Mouse (Mus musculus): Measurements from ENCODE around the gene Kdf1. TPM values are rescaled to one million over a fixed set of nuclear protein-coding genes. Genes with fewer than 3 reads are reported as not detected.

Gene Kdf1
- polyA plus RNA-seq, 1 experiment from 2014 or later, result 0.89 TPM

DNA sequence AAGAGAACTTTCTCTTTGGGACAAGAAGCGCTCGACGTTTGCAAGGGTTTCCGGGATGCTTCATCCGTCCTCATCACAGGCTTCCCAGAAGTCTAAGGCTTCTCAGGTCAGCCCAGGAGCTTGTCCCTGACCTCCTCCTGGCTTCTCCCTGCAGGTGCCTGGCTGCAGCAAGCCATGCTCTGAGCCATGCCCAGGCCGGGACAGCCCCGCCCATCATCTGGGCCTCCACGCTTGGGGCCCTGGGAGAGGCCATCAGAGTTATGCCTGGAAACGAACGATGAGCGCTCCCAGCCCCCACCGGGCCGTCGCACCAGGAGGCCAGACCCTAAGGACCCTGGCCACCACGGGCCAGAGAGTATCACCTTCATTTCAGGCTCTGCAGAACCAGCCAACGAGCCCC lies 9.0 kb downstream of the Kdf1 start:
- Histone ChIP-seq H3K9me3 (ENCODE audit: control insufficient read depth, low read length) (no peaks in the 10 kb centered on the region), H3K36me3 (ENCODE audit: control insufficient read depth, insufficient read depth, low read length) (peaks cover 23% of the 10 kb centered on the region), H3K4me2 (no peak overlapping the region), H3K9ac (ENCODE audit: low read depth, low read length) (no peak overlapping the region), H3K4me1 (replicated peaks; ENCODE audit: control insufficient read depth, insufficient read depth, low read length) (peaks cover 2% of the 10 kb centered on the region; the same call in 1 of the 2 replicates), H3K27me3 (replicated peaks; ENCODE audit: control insufficient read depth, insufficient read depth, low read length) (no peaks in the 10 kb centered on the region), H3K27ac (ENCODE audit: low read depth, low read length) (no peak overlapping the region), H3K4me3 (ENCODE audit: low read depth, low read length) (no peak overlapping the region)
- no peak for ATAC-seq (replicated peaks; ENCODE audit: low FRiP score)
- 69% methylated on average over 16 of the region's 16 CpGs for WGBS
- DNase-seq (ENCODE audit: low spot score), result no peak

DNA sequence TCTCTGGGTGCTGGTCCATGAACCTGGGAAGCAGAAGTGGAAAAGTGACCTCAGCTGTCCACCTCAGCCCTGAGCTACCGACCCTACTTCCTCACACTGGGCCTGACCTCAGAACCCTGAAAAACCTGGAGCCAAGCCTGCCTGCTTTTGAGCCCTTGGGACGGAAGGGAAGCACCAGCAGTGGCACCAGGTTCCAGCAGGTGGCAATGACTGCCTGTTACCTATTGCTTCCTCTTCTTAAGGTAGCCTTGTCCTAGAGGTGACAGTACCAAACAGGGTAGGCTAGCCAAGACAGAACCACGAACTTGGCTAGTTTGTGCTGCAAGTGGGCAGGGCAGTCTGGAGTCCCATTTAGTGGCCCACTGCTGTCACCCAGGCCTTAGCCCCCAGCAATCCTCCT lies 14.0 kb downstream of the Kdf1 start:
- ATAC-seq (replicated peaks; ENCODE audit: low FRiP score), result no peak
- Histone ChIP-seq H3K27me3 (replicated peaks; ENCODE audit: control insufficient read depth, insufficient read depth, low read length) (no peaks in the 10 kb centered on the region), H3K27ac (ENCODE audit: low read depth, low read length) (no peak overlapping the region), H3K4me2 (no peak overlapping the region), H3K9me3 (ENCODE audit: control insufficient read depth, low read length) (no peaks in the 10 kb centered on the region), H3K9ac (ENCODE audit: low read depth, low read length) (no peak overlapping the region), H3K4me3 (ENCODE audit: low read depth, low read length) (no peak overlapping the region), H3K36me3 (ENCODE audit: control insufficient read depth, insufficient read depth, low read length) (peaks cover 49% of the 10 kb centered on the region), H3K4me1 (replicated peaks; ENCODE audit: control insufficient read depth, insufficient read depth, low read length) (peaks cover 2% of the 10 kb centered on the region; the same call in 1 of the 2 replicates)
- DNase-seq (ENCODE audit: low spot score), result no peak
- 83% methylated on average over 3 of the region's 3 CpGs for WGBS

DNA sequence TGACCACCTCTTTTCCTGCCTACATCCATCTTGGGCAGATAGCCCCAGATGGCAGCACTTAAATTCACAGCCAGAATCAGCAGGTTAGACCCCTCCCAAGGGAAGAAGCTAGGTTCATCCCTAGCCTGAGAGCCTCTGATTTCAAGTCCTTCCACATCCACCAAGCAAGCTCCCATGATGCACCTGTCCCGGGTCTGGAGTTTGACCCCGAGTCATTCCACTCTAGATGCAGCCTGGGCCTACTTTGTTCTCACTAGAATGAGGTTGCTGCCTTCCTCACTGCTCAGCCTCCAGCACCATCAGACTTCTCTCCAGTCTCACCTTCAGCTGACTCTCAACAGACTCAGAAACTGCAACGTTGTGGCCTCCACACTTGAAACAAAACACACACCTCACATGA lies 17.3 kb downstream of the Kdf1 start:
- no peak overlapping the region for H3K4me3 ChIP-seq (ENCODE audit: low read depth, low read length)
- H3K27ac ChIP-seq (ENCODE audit: low read depth, low read length), result no peak overlapping the region
- 72% methylated on average over 3 of the region's 3 CpGs for WGBS
- H3K4me1 ChIP-seq (replicated peaks; ENCODE audit: control insufficient read depth, insufficient read depth, low read length), result no peaks in the 10 kb centered on the region
- H3K27me3 ChIP-seq (replicated peaks; ENCODE audit: control insufficient read depth, insufficient read depth, low read length), result no peaks in the 10 kb centered on the region
- ATAC-seq (replicated peaks; ENCODE audit: low FRiP score) (no peak), DNase-seq (ENCODE audit: low spot score) (no peak)
- H3K9ac ChIP-seq (ENCODE audit: low read depth, low read length), result no peak overlapping the region
- H3K9me3 ChIP-seq (ENCODE audit: control insufficient read depth, low read length), result no peaks in the 10 kb centered on the region
- H3K36me3 ChIP-seq (ENCODE audit: control insufficient read depth, insufficient read depth, low read length), result peaks cover 54% of the 10 kb centered on the region
- no peak overlapping the region for H3K4me2 ChIP-seq

DNA sequence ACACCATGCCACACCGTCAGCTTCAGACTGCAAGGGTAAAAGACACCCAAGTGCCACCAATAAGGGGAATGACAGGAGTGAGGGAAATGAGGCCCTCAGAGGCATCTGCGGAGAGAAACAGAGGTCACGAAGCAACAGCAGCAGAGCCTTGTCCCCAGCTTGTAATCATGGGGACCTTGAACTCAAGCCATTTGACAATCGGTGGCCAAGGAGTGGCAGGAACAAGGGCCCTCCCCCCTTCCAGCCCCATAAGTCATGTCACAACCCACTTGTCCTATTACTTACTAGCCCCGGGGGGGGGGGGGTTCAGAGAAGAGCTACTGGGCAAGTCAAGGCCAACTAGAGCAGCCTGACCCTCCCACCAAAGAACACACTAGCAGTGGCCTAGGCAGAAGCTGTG lies 17.9 kb downstream of the Kdf1 start:
- WGBS, result 97% methylated on average over 5 of the region's 5 CpGs
- H3K36me3 ChIP-seq (ENCODE audit: control insufficient read depth, insufficient read depth, low read length), result peaks cover 50% of the 10 kb centered on the region
- ATAC-seq (replicated peaks; ENCODE audit: low FRiP score) (no peak), DNase-seq (ENCODE audit: low spot score) (no peak)
- H3K27ac ChIP-seq (ENCODE audit: low read depth, low read length), result no peak overlapping the region
- no peaks in the 10 kb centered on the region for H3K27me3 ChIP-seq (replicated peaks; ENCODE audit: control insufficient read depth, insufficient read depth, low read length)
- H3K9ac ChIP-seq (ENCODE audit: low read depth, low read length), result no peak overlapping the region
- H3K4me1 ChIP-seq (replicated peaks; ENCODE audit: control insufficient read depth, insufficient read depth, low read length), result no peaks in the 10 kb centered on the region
- no peak overlapping the region for H3K4me3 ChIP-seq (ENCODE audit: low read depth, low read length)
- H3K4me2 ChIP-seq, result no peak overlapping the region
- no peaks in the 10 kb centered on the region for H3K9me3 ChIP-seq (ENCODE audit: control insufficient read depth, low read length)

DNA sequence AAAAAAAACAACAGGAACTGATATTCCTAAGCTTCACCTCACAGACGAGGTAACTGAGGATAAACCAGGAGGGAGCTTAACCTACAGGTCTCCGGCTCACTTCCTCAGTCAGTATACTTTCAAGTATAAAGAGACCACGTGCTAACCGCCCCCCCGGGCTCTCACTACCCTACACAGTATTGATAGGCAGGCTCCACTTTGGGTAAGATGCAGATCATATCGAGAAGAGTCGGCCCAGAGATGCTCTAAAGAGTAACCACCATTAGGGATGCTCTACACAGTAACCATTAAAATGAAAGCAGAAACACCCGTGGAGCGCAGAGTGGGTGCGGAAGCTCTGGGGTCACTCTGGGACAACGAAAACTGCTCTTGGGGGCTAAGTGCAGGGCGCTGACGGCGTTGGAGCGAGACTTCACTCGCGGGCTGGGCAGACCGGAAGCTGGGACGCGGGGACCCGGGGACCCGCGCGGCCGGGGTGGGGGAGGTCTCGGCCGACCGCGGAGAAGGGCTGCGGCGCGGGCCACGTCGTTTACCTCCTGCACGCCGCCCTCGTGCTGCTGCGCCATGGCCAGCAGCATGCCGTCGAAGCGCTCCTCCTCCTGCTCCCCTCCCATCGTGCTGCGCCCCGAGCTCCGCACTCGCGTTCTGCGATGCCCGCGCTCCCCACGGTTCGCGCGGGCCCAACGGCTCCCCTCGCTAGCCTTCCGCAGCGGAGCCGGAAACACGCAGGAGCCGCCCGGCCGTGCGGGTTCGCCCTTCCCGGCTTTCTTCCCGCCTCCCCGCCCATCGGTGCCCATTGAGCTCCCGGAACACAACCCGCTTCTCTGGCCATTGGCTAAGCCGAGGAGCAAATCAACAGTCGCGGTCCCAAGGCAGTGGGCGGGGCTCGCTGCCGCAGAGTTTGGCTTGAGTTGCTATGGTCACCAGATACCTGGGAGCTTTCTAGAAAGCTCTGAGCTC lies 26.8 kb downstream of the Kdf1 start, which contains the start of gene Nudc:
Nudc (minus strand) TSS at position 725 of the 960 bp plus-strand sequence.
- H3K36me3 ChIP-seq (ENCODE audit: control insufficient read depth, insufficient read depth, low read length), result peaks cover 17% of the 10 kb centered on the region
- ATAC-seq (replicated peaks; ENCODE audit: low FRiP score) (peak; percentile 97), DNase-seq (ENCODE audit: low spot score) (peak; percentile 92)
- no peaks in the 10 kb centered on the region for H3K27me3 ChIP-seq (replicated peaks; ENCODE audit: control insufficient read depth, insufficient read depth, low read length)
- H3K4me3 ChIP-seq (ENCODE audit: low read depth, low read length), result peak within 1 kb of the TSS; percentile 90
- peak within 1 kb of the TSS; percentile 80 for H3K9ac ChIP-seq (ENCODE audit: low read depth, low read length)
- under 1% methylated on average over 69 of the region's 77 CpGs for WGBS
- H3K27ac ChIP-seq (ENCODE audit: low read depth, low read length), result peak within 1 kb of the TSS; percentile 72
- no peaks in the 10 kb centered on the region for H3K9me3 ChIP-seq (ENCODE audit: control insufficient read depth, low read length)
- peaks cover 16% of the 10 kb centered on the region for H3K4me1 ChIP-seq (replicated peaks; ENCODE audit: control insufficient read depth, insufficient read depth, low read length)
- peak within 1 kb of the TSS; percentile 96 for H3K4me2 ChIP-seq

DNA sequence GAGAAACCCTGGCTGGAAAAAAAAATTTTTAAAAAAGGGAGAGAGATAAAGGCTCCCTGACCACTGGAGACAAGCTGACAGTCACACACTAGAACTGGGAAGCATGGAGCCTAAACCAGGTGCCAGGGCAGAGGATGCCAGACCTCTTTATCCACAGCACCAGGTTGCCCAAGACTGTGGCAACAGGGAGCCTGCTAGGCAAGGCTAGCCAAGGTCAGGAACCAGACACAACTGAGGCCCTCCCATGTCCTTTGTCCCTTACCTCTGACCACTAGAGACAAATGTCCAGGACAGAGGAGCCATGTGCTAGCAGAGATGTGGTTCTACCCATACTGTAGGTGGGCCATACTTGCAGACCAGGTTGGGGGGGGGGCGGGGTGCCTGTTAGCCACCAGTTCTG lies 33.3 kb downstream of the Kdf1 start:
- ATAC-seq (replicated peaks; ENCODE audit: low FRiP score) (no peak), DNase-seq (ENCODE audit: low spot score) (no peak)
- 73% methylated on average over 1 of the region's 1 CpGs for WGBS
- Histone ChIP-seq H3K4me2 (no peak overlapping the region), H3K27ac (ENCODE audit: low read depth, low read length) (no peak overlapping the region), H3K9ac (ENCODE audit: low read depth, low read length) (no peak overlapping the region), H3K4me3 (ENCODE audit: low read depth, low read length) (no peak overlapping the region), H3K27me3 (replicated peaks; ENCODE audit: control insufficient read depth, insufficient read depth, low read length) (peaks cover 4% of the 10 kb centered on the region; the same call in 1 of the 2 replicates), H3K36me3 (ENCODE audit: control insufficient read depth, insufficient read depth, low read length) (no peaks in the 10 kb centered on the region), H3K9me3 (ENCODE audit: control insufficient read depth, low read length) (no peaks in the 10 kb centered on the region), H3K4me1 (replicated peaks; ENCODE audit: control insufficient read depth, insufficient read depth, low read length) (peaks cover 13% of the 10 kb centered on the region)

DNA sequence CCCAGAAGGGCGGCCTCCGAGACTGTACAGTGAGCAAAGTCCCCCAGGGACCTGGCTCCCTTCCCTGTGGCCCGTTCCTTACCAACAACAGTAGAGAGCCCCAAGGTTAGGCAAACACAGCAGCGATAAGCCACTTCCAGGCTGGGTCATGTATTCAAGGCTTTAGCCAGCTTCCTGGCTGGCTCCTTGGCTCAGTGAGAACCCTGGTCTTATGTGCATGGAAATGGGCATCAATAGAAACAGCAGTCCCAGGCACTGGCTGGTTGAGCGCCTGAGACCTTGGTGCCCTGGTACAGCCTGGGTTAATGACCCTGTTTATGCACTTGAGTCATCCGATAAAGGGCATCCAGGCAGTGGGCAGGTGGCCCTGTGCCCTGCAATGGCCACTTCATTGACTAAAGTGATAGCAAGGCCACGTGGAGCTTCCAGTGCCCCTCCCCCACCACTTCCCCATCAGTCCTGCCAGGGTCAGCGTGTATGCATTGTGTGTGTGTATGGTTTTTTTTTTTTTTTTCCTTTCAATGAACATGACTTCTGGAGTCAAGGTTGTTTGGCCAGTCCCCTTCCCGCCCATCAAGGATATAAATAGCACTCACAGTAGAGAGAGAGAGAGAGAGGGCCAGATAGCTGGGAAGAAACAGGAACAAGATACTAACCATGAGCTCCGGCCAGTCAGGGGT lies 34.1 kb downstream of the Kdf1 start, which contains the start of gene Nr0b2:
Nr0b2 (plus strand) TSS at position 609 of the 680 bp plus-strand sequence.
- 51% methylated on average over 10 of the region's 10 CpGs for WGBS
- H3K4me1 ChIP-seq (replicated peaks; ENCODE audit: control insufficient read depth, insufficient read depth, low read length), result peaks cover 13% of the 10 kb centered on the region
- H3K9ac ChIP-seq (ENCODE audit: low read depth, low read length), result no peak within 1 kb of the TSS; the same call in 1 of the 2 replicates
- peak within 1 kb of the TSS; percentile 30; the same call in 1 of the 2 replicates for H3K27ac ChIP-seq (ENCODE audit: low read depth, low read length)
- DNase-seq (ENCODE audit: low spot score), result no peak
- peak within 1 kb of the TSS; percentile 43 for H3K4me2 ChIP-seq
- 0 out of 2 replicates have a peak, but pooled peaks have one; percentile 6 for ATAC-seq (replicated peaks; ENCODE audit: low FRiP score)
- H3K36me3 ChIP-seq (ENCODE audit: control insufficient read depth, insufficient read depth, low read length), result no peaks in the 10 kb centered on the region
- no peaks in the 10 kb centered on the region for H3K9me3 ChIP-seq (ENCODE audit: control insufficient read depth, low read length)
- H3K4me3 ChIP-seq (ENCODE audit: low read depth, low read length), result peak within 1 kb of the TSS; percentile 5; the same call in 1 of the 2 replicates
- peaks cover 4% of the 10 kb centered on the region; the same call in 1 of the 2 replicates for H3K27me3 ChIP-seq (replicated peaks; ENCODE audit: control insufficient read depth, insufficient read depth, low read length)

DNA sequence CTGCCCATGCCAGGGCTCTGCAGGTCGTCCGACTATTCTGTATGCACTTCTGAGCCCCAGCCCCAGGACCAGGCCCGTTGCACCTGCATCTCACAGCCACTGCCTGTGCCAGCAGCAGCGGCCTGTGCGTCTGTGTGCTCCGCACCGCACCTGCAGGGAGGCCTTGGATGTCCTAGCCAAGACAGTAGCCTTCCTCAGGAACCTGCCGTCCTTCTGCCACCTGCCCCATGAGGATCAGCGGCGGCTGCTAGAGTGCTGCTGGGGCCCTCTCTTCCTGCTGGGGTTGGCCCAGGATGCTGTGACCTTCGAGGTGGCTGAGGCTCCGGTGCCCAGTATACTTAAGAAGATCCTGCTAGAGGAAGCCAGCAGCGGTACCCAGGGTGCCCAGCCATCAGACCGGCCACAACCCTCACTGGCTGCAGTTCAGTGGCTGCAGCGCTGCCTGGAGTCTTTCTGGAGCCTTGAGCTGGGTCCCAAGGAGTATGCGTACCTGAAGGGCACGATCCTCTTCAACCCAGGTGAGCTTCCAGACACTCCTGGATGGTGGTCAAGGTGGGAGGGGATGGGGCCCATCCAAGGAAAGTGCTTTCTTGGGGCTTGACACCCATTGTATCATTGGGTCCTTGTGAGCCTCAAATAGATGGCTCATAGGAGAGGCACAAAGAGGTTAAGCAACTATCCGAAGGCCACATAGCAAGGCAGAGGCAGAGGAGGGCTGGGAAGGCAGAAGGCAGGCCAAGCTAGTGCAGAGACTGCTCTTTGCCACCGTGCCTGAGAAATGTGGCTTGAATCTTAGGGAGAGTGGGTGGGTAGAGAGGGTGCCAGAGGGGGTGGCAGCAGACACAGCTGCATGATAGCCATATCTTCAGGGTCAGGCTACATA lies 34.9 kb downstream of the Kdf1 start:
- H3K27ac ChIP-seq (ENCODE audit: low read depth, low read length), result no peak overlapping the region
- 55% methylated on average over 19 of the region's 19 CpGs for WGBS

More for the DNA sequence above, 34.9 kb downstream of the Kdf1 start:
- Histone ChIP-seq H3K36me3 (ENCODE audit: control insufficient read depth, insufficient read depth, low read length) (no peaks in the 10 kb centered on the region), H3K9me3 (ENCODE audit: control insufficient read depth, low read length) (no peaks in the 10 kb centered on the region), H3K4me2 (peak overlapping the region; percentile 43), H3K27me3 (replicated peaks; ENCODE audit: control insufficient read depth, insufficient read depth, low read length) (peaks cover 4% of the 10 kb centered on the region; the same call in 1 of the 2 replicates), H3K4me3 (ENCODE audit: low read depth, low read length) (peak overlapping the region; percentile 5; the same call in 1 of the 2 replicates), H3K9ac (ENCODE audit: low read depth, low read length) (no peak overlapping the region; the same call in 1 of the 2 replicates), H3K4me1 (replicated peaks; ENCODE audit: control insufficient read depth, insufficient read depth, low read length) (peaks cover 13% of the 10 kb centered on the region)
- ATAC-seq (replicated peaks; ENCODE audit: low FRiP score) (no peak), DNase-seq (ENCODE audit: low spot score) (no peak)
